Mouse (Mus musculus) forebrain, postnatal 0 days (tissue): ENCODE data around the gene Gadd45b. TPM values are rescaled to one million over a fixed set of nuclear protein-coding genes. Genes with fewer than 3 reads are reported as not detected.

Experiments
- ATAC-seq: fragments of 200-750 bp; cut with Nextera tagmentation; 2 replicates; pipeline ENCODE4 v1.8.0; 2017; ENCODE audit warnings: mild to moderate bottlenecking, moderate library complexity
- DNase-seq: peaks from one replicate; pipeline ENCODE4 v3.0.0-alpha.2; 2015
- H3K27ac ChIP-seq: fragments of 300-500 bp; sonication (generic); 2 replicates; pipeline ENCODE4 v1.5.1; 2014; ENCODE audit warnings: low read depth, mild to moderate bottlenecking, antibody characterized with exemption, low read length, moderate library complexity, mixed read lengths
- H3K27me3 ChIP-seq: fragments of 300-500 bp; sonication (generic); 2 replicates; pipeline ENCODE4 v1.6.1; 2014; ENCODE audit warnings: mild to moderate bottlenecking, low read length, mixed read lengths; ENCODE audit not compliant: insufficient read depth
- H3K36me3 ChIP-seq: fragments of 300-500 bp; sonication (generic); 2 replicates; pipeline ENCODE4 v1.6.1; 2014; ENCODE audit warnings: mild to moderate bottlenecking, moderate library complexity; ENCODE audit not compliant: insufficient read depth
- H3K4me1 ChIP-seq: fragments of 300-500 bp; sonication (generic); 2 replicates; pipeline ENCODE4 v1.6.1; 2014; ENCODE audit warnings: antibody characterized with exemption; ENCODE audit not compliant: insufficient read depth
- H3K4me2 ChIP-seq: fragments of 300-500 bp; sonication (generic); 2 replicates; pipeline ENCODE4 v1.6.1; 2014; ENCODE audit warnings: low read depth, mild to moderate bottlenecking, moderate library complexity
- H3K4me3 ChIP-seq: fragments of 300-500 bp; sonication (generic); 2 replicates; pipeline ENCODE4 v1.5.1; 2014; ENCODE audit warnings: low read depth, low read length, mixed read lengths
- H3K9ac ChIP-seq: fragments of 300-500 bp; sonication (generic); 2 replicates; pipeline ENCODE4 v1.6.1; 2014; ENCODE audit warnings: mild to moderate bottlenecking
- H3K9me3 ChIP-seq: fragments of 300-500 bp; sonication (generic); 2 replicates; pipeline ENCODE4 v1.6.1; 2016; ENCODE audit warnings: low read length
- CTCF ChIP-seq: sonication (generic); IDR thresholded peaks from 2 replicates; pipeline ENCODE4 v1.5.1; 2016; ENCODE audit warnings: antibody characterized with exemption, control low read depth, low read depth
- WGBS: fragments of 180-500 bp; shearing (Covaris S2); extraction: QIAGEN DNeasy Blood & Tissue Kit; methylation state at CpG from one replicate; pipeline ENCODE4 v1.1.7; 2014; 5-methylcytosine and 5-hydroxymethylcytosine counted together
- polyA plus RNA-seq: library from polyadenylated mRNA; unstranded; fragments of >200 nt; fragmentation: Nextera tagmentation; extraction: Ambion mirVana; gene quantifications from 2 replicates; pipeline ENCODE4 v1.2.1, GENCODE M21; 2015
- total RNA-seq: library from RNA; depleted of rRNA; stranded (reverse); fragments of >200 nt; gene quantifications from 2 replicates; pipeline ENCODE4 v1.2.3, GENCODE M21; 2014; rRNA removed

The Gadd45b gene
- total and polyA plus RNA-seq, 2 experiments from 2014 or later: 5.0 to 7.7 TPM

DNA sequence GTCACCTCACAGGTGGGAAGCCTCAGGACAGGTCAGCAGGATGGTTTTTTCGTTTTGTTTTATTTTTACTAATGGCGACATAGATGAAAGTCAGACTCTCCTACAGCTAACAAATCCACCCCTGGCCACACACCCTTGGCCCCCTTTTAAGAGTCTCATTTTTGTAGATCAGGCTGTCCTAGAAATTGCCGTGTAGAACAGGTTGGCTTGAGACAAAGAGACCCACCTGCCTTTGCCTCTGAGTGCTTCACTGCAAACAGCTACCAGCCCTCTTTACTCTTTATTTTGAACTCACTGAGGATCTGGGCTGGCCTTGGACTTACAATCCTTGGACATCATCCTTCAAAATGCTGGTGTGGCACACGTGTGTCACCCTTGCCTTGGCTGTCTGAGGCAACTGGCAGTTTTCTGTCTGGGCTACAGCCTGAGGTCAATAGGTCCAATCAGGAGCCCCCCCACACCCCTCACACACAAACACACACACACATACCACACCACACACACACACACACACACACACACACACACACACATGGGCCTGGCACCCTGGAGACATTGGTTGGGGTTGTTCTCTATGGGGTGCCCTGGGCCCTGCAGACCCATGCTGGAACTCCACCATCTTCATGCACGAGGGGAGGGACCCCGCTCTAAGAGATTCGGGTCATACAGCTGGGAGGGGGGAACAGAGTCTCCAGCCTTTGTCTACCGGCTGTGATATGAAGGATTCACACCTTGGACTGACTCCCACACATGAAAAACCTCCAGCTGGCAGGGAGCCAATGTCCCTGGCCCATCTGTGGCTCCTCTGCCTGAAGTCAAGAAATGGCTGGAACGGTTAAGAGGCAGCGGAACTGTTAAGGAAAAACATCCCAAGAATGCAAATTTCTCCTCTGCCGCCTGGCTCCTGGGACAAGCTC is 42.5 kb downstream of the Gadd45b start:
- WGBS: 44% methylated on average over 11 of the region's 11 CpGs
- no peak for ATAC-seq
- Histone ChIP-seq H3K9me3 (no peaks in the 10 kb centered on the region), H3K36me3 (no peaks in the 10 kb centered on the region), H3K4me2 (no peak overlapping the region), H3K27me3 (no peaks in the 10 kb centered on the region), H3K27ac (no peak overlapping the region), H3K9ac (no peak overlapping the region), H3K4me1 (peaks cover 4% of the 10 kb centered on the region; the same call in 1 of the 2 replicates), H3K4me3 (no peak overlapping the region)
- no peak for DNase-seq
- no peak for TF ChIP-seq CTCF

- TF ChIP-seq CTCF: no peak
- 81% methylated on average over 1 of the region's 1 CpGs for WGBS
- H3K9ac ChIP-seq: no peak overlapping the region
- H3K4me1 ChIP-seq: peaks cover 4% of the 10 kb centered on the region; the same call in 1 of the 2 replicates
- no peak overlapping the region for H3K4me3 ChIP-seq
- H3K27me3 ChIP-seq: no peaks in the 10 kb centered on the region
- no peaks in the 10 kb centered on the region for H3K9me3 ChIP-seq
- H3K4me2 ChIP-seq: no peak overlapping the region
- DNase-seq (no peak), ATAC-seq (no peak)
- H3K36me3 ChIP-seq: no peaks in the 10 kb centered on the region
- H3K27ac ChIP-seq: no peak overlapping the region
These were observed 43.8 kb downstream of the Gadd45b start for GRCm38 (mm10) chr10:80973722-80974121.

DNA sequence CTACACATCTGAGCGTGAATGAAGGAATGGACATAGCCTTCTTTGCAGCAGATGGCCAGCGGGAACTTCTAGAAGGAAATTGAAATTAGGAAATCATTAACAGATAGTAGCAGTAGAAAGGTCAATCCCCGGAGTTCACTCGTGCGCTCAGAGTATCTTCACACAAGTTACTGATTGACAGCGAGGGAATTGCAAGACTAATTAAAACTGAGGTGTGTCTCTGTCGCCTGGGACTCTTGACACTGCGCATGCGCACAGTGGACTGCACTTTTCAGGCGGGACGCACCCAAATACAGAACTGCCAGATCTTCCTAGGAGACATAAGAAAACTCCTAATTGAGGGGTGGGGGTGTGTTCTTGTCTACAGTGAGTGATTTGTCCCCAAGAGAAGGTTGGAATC is 45.6 kb downstream of the Gadd45b start:
- Histone ChIP-seq H3K4me3 (no peak overlapping the region), H3K4me1 (peaks cover 4% of the 10 kb centered on the region; the same call in 1 of the 2 replicates), H3K4me2 (no peak overlapping the region), H3K9ac (no peak overlapping the region), H3K36me3 (no peaks in the 10 kb centered on the region), H3K27me3 (no peaks in the 10 kb centered on the region), H3K27ac (no peak overlapping the region), H3K9me3 (no peaks in the 10 kb centered on the region)
- TF ChIP-seq CTCF: no peak
- 91% methylated on average over 11 of the region's 11 CpGs for WGBS
- ATAC-seq (no peak), DNase-seq (no peak)

DNA sequence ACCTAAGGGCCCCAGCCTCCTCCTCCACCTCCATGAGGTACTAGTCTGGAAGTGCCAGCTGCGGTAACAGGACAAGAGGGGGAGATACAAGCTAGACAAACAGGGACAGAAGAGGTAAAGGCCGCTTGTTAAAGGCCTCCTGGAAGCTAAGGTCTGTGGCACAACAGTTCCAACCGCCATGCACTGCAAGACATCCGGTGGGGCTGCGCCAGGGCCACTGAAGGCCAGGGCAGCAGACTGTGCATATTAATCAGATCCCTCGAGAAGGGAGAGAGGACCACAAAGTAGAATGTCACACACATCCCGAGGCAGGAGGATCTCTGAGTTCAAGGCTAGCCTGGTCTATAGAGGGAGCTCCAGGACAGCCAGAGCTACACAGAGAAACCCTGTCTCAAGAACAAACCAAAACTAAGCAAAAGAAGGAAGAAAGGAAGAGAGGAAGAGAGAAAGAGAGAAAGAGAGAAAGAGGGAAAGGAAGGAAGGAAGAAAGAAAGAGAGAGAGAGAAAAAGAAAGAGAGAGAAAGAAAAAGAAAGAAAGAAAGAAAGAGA is 51.8 kb downstream of the Gadd45b start:
- no peak overlapping the region for H3K9ac ChIP-seq
- H3K4me2 ChIP-seq: no peak overlapping the region
- DNase-seq: no peak
- TF ChIP-seq CTCF: no peak
- WGBS: 44% methylated on average over 7 of the region's 7 CpGs
- no peaks in the 10 kb centered on the region for H3K4me1 ChIP-seq
- no peaks in the 10 kb centered on the region for H3K36me3 ChIP-seq
- H3K4me3 ChIP-seq: no peak overlapping the region
- ATAC-seq: no peak
- no peak overlapping the region for H3K27ac ChIP-seq
- H3K27me3 ChIP-seq: peaks cover 15% of the 10 kb centered on the region
- H3K9me3 ChIP-seq: no peaks in the 10 kb centered on the region

Other genes with a start within 250 kb of the Gadd45b start
- gene Mob3a, start 228.1 kb upstream of the Gadd45b start, total RNA-seq: 54.1 and 57.8 TPM in 2 replicates
- 38.9 and 45.9 TPM in 2 replicates for gene Mob3a, start 228.1 kb upstream of the Gadd45b start, polyA plus RNA-seq
- 37.9 and 39.5 TPM in 2 replicates for gene Izumo4, start 227.9 kb upstream of the Gadd45b start, total RNA-seq
- gene Izumo4, start 227.9 kb upstream of the Gadd45b start, polyA plus RNA-seq: 34.4 and 36.7 TPM in 2 replicates
- 137 and 176 TPM in 2 replicates for gene Ap3d1, start 187.8 kb upstream of the Gadd45b start, total RNA-seq
- 63.8 and 87.7 TPM in 2 replicates for gene Ap3d1, start 187.8 kb upstream of the Gadd45b start, polyA plus RNA-seq
- gene Dot1l, start 174.9 kb upstream of the Gadd45b start, total RNA-seq: 15.9 and 21.7 TPM in 2 replicates
- 5.7 and 8.5 TPM in 2 replicates for gene Dot1l, start 174.9 kb upstream of the Gadd45b start, polyA plus RNA-seq
- gene Sf3a2, start 131.9 kb upstream of the Gadd45b start, total RNA-seq: 20.4 and 20.6 TPM in 2 replicates
- 66.4 and 73.7 TPM in 2 replicates for gene Sf3a2, start 131.9 kb upstream of the Gadd45b start, polyA plus RNA-seq
- gene Plekhj1, start 131.4 kb upstream of the Gadd45b start, total RNA-seq: 81.1 and 89.0 TPM in 2 replicates
- 96.8 and 107 TPM in 2 replicates for gene Plekhj1, start 131.4 kb upstream of the Gadd45b start, polyA plus RNA-seq
- gene Amh, start 124.8 kb upstream of the Gadd45b start, total RNA-seq: 0.62 and 0.69 TPM in 2 replicates
- gene Amh, start 124.8 kb upstream of the Gadd45b start, polyA plus RNA-seq: not detected in 2 replicates
- gene Jsrp1, start 116.6 kb upstream of the Gadd45b start, total RNA-seq: 0.38 TPM in 1 of 2 replicates, not detected in the other
- gene Jsrp1, start 116.6 kb upstream of the Gadd45b start, polyA plus RNA-seq: 0.70 and 0.76 TPM in 2 replicates
- gene Oaz1, start 103.4 kb upstream of the Gadd45b start, total RNA-seq: 1,019 and 1,040 TPM in 2 replicates
- 1,146 and 1,244 TPM in 2 replicates for gene Oaz1, start 103.4 kb upstream of the Gadd45b start, polyA plus RNA-seq
- gene Lingo3, start 86.0 kb upstream of the Gadd45b start, total RNA-seq: 23.3 and 23.7 TPM in 2 replicates
- gene Lingo3, start 86.0 kb upstream of the Gadd45b start, polyA plus RNA-seq: 18.5 and 20.3 TPM in 2 replicates
- gene Lsm7, start 74.9 kb upstream of the Gadd45b start, total RNA-seq: 158 and 292 TPM in 2 replicates
- gene Lsm7, start 74.9 kb upstream of the Gadd45b start, polyA plus RNA-seq: 306 and 392 TPM in 2 replicates
- gene Sppl2b, start 74.8 kb upstream of the Gadd45b start, total RNA-seq: 79.2 and 90.3 TPM in 2 replicates
- gene Sppl2b, start 74.8 kb upstream of the Gadd45b start, polyA plus RNA-seq: 64.6 and 74.4 TPM in 2 replicates
- gene Tmprss9, start 58.2 kb upstream of the Gadd45b start, total RNA-seq: 0.08 and 0.33 TPM in 2 replicates
- gene Tmprss9, start 58.2 kb upstream of the Gadd45b start, polyA plus RNA-seq: 0.18 and 0.22 TPM in 2 replicates
- gene Timm13, start 29.1 kb upstream of the Gadd45b start, total RNA-seq: 214 and 233 TPM in 2 replicates
- gene Timm13, start 29.1 kb upstream of the Gadd45b start, polyA plus RNA-seq: 381 and 448 TPM in 2 replicates
- 46.1 and 46.5 TPM in 2 replicates for gene Lmnb2, start 11.8 kb upstream of the Gadd45b start, total RNA-seq
- gene Lmnb2, start 11.8 kb upstream of the Gadd45b start, polyA plus RNA-seq: 22.1 and 24.5 TPM in 2 replicates
- 64.5 and 91.4 TPM in 2 replicates for gene Gng7, start 84.9 kb downstream of the Gadd45b start, total RNA-seq
- 76.2 and 85.7 TPM in 2 replicates for gene Gng7, start 84.9 kb downstream of the Gadd45b start, polyA plus RNA-seq
- gene Diras1, start 95.6 kb downstream of the Gadd45b start, total RNA-seq: 65.4 and 76.0 TPM in 2 replicates
- gene Diras1, start 95.6 kb downstream of the Gadd45b start, polyA plus RNA-seq: 66.1 and 70.2 TPM in 2 replicates
- gene Slc39a3, start 107.4 kb downstream of the Gadd45b start, total RNA-seq: 82.1 and 104 TPM in 2 replicates
- gene Slc39a3, start 107.4 kb downstream of the Gadd45b start, polyA plus RNA-seq: 43.5 and 45.2 TPM in 2 replicates
- 176 and 215 TPM in 2 replicates for gene Sgta, start 130.1 kb downstream of the Gadd45b start, total RNA-seq
- 326 and 360 TPM in 2 replicates for gene Sgta, start 130.1 kb downstream of the Gadd45b start, polyA plus RNA-seq
- 69.0 and 74.6 TPM in 2 replicates for gene Thop1, start 140.0 kb downstream of the Gadd45b start, total RNA-seq
- 45.9 and 52.5 TPM in 2 replicates for gene Thop1, start 140.0 kb downstream of the Gadd45b start, polyA plus RNA-seq
- 0.38 and 0.43 TPM in 2 replicates for gene Creb3l3, start 168.8 kb downstream of the Gadd45b start, total RNA-seq
- gene Creb3l3, start 168.8 kb downstream of the Gadd45b start, polyA plus RNA-seq: 0.29 and 0.40 TPM in 2 replicates
- gene Map2k2, start 175.8 kb downstream of the Gadd45b start, total RNA-seq: 194 and 215 TPM in 2 replicates
- 167 and 194 TPM in 2 replicates for gene Map2k2, start 175.8 kb downstream of the Gadd45b start, polyA plus RNA-seq
- 21.6 and 27.2 TPM in 2 replicates for gene Zbtb7a, start 205.1 kb downstream of the Gadd45b start, total RNA-seq
- 12.4 and 15.7 TPM in 2 replicates for gene Zbtb7a, start 205.1 kb downstream of the Gadd45b start, polyA plus RNA-seq
- 30.1 and 32.5 TPM in 2 replicates for gene Pias4, start 237.8 kb downstream of the Gadd45b start, total RNA-seq
- gene Pias4, start 237.8 kb downstream of the Gadd45b start, polyA plus RNA-seq: 28.1 and 35.8 TPM in 2 replicates
- gene Eef2, start 246.6 kb downstream of the Gadd45b start, total RNA-seq: 2,084 and 2,175 TPM in 2 replicates
- gene Eef2, start 246.6 kb downstream of the Gadd45b start, polyA plus RNA-seq: 466 and 485 TPM in 2 replicates